Mouse (Mus musculus) C2C12 (cell line): ENCODE results near the gene Endog. TPM values are rescaled to one million over a fixed set of nuclear protein-coding genes. Genes with fewer than 3 reads are reported as not detected.
A peak's percentile ranks its signal among the peaks of the same experiment; 100 is the strongest.
"Not testable (repeated sequence)": the region's sequence is repeated elsewhere in the genome, so short reads cannot be mapped to it uniquely, and the experiment has no call there.

Experiments used
- H3K27me3 ChIP-seq: one replicate; pipeline ENCODE4 v1.6.1; 2011; ENCODE audit not compliant: control insufficient read depth, insufficient read depth, insufficient read length
- H3K36me3 ChIP-seq: one replicate; pipeline ENCODE4 v1.6.1; 2011; ENCODE audit not compliant: control insufficient read depth, insufficient read depth
- H3K4me3 ChIP-seq: one replicate; pipeline ENCODE4 v1.5.1; 2011; ENCODE audit warnings: mild to moderate bottlenecking, control low read depth; ENCODE audit not compliant: poor library complexity, insufficient read depth, severe bottlenecking
- H3K79me2 ChIP-seq: one replicate; pipeline ENCODE4 v1.6.1; 2011; ENCODE audit not compliant: control insufficient read depth, insufficient read depth
- H3K79me3 ChIP-seq: one replicate; pipeline ENCODE4 v1.6.1; 2011; ENCODE audit warnings: low read depth, control low read depth
- H3ac ChIP-seq: one replicate; pipeline ENCODE3; 2011; ENCODE audit warnings: low read depth; ENCODE audit not compliant: control insufficient read depth, insufficient read length
- CEBPB ChIP-seq: IDR thresholded peaks from one replicate; pipeline ENCODE4 v1.6.1; 2011; ENCODE audit warnings: low read depth, mild to moderate bottlenecking, control low read depth, moderate library complexity
- CTCF ChIP-seq: IDR thresholded peaks from one replicate; pipeline ENCODE4 v1.5.1; 2011; ENCODE audit not compliant: control insufficient read depth, insufficient read depth, insufficient read length
- FOSL1 ChIP-seq: IDR thresholded peaks from one replicate; pipeline ENCODE4 v1.8.0; 2011; ENCODE audit warnings: mild to moderate bottlenecking, low read length; ENCODE audit not compliant: poor library complexity, insufficient read depth, severe bottlenecking
- MAX ChIP-seq: IDR thresholded peaks from one replicate; pipeline ENCODE4 v1.6.1; 2011; ENCODE audit warnings: mild to moderate bottlenecking, control low read depth
- MYOD1 ChIP-seq: IDR thresholded peaks from one replicate; pipeline ENCODE4 v1.6.1; 2011; ENCODE audit warnings: low read depth; ENCODE audit not compliant: control insufficient read depth, insufficient read length
- MYOG ChIP-seq: IDR thresholded peaks from one replicate; pipeline ENCODE4 v1.6.1; 2011; ENCODE audit not compliant: control insufficient read depth, insufficient read length; ENCODE audit errors: extremely low read depth
- USF1 ChIP-seq: IDR thresholded peaks from one replicate; pipeline ENCODE4 v1.6.1; 2011; ENCODE audit warnings: low read depth, mild to moderate bottlenecking, control low read depth, moderate library complexity
- polyA plus RNA-seq: library from polyadenylated mRNA; unstranded; fragments of >200 nt; fragmentation: generic; extraction: Trizol; gene quantifications from one replicate; pipeline ENCODE4 v1.2.1, GENCODE M21; 2012; ENCODE audit warnings: missing spikeins

Endog gene
- polyA plus RNA-seq, 1 experiment, result 16.1 TPM

DNA sequence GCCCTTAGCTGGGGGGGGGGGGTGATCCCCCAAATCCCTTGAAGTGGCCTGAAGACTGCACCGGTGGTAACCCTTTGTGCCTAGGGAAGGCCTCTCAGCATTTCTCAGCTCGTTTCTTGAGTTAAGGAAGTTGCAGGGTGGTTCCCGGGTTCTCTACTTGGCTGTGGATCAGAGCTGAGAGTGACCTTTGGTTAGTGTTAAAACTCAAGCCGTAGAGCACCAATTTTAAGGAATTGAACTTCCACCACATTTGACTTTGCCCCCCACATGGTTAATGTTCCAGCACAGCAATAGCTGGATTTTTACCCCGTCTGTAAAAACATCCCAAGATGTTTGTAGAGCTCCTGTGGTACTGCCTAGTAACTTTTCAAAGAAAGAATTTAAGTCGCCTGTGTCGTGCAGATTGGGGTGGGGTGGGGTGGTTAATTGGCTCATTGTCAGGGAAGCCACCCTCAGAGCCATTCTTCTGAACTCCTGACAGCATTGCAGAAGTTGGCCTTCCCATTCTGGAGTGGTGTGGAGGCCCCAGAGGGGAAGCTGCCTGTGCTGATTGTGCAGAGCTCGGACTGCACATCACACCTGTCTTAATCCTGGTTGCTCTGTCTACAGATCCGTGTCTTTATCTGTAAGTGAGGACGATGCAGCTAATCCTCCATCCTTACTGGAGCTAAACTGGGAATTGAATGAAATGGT, 36.2 kb upstream of the Endog start:
- H3K27me3 ChIP-seq, result no peaks in the 10 kb centered on the region
- peaks cover 36% of the 10 kb centered on the region for H3K79me2 ChIP-seq
- TF ChIP-seq CTCF (no peak), MAX (no peak), USF1 (no peak)
- peaks cover 4% of the 10 kb centered on the region for H3K79me3 ChIP-seq
- H3K36me3 ChIP-seq, result peaks cover 22% of the 10 kb centered on the region
- no peak overlapping the region for H3ac ChIP-seq
- H3K4me3 ChIP-seq, result peak overlapping the region; percentile 92

DNA sequence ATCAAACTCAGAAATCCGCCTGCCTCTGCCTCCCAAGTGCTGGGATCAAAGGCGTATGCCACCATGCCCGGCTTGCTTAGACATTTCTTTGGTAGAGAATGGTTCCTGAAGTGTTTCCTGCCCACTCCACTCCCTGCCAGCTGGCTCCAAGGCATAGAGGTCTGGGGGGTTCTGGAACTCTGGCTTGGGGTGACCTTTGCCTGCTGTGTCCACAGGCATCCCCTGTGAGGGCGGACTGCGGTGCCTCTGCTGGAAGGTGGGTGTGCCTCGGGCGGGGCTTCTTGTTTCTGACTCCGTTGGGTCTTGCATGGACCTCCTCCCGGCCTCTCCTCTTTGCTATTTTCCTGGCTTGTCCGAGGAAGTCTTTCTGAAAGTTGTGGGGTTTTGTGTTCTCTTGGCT, 34.8 kb upstream of the Endog start:
- no peak overlapping the region for H3ac ChIP-seq
- peaks cover 36% of the 10 kb centered on the region for H3K36me3 ChIP-seq
- TF ChIP-seq MAX (no peak), CEBPB (no peak), USF1 (no peak)
- H3K79me2 ChIP-seq, result peaks cover 36% of the 10 kb centered on the region
- peaks cover 4% of the 10 kb centered on the region for H3K79me3 ChIP-seq
- H3K27me3 ChIP-seq, result no peaks in the 10 kb centered on the region
- no peak overlapping the region for H3K4me3 ChIP-seq

DNA sequence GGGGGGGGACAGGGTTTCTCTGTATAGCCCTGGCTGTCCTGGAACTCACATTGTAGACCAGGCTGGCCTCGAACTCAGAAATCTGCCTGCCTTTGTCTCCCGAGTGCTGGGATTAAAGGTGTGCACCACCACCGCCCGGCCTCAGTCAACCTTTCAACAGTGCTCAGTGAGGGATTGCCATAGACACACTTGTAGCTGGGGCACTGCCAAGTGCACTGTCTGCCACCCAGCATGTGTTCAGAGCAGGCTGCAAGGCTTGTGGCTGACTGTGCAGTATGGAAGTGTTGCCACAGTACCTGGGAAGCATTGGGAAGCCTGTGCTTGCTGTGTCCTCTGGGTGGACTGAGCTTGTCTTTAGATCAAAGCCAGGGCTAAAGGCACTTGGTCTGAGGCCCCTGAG, 31.3 kb upstream of the Endog start:
- not testable (repeated sequence) for H3K4me3 ChIP-seq
- Histone ChIP-seq H3K79me2 (peaks cover 22% of the 10 kb centered on the region), H3K36me3 (peaks cover 53% of the 10 kb centered on the region)

DNA sequence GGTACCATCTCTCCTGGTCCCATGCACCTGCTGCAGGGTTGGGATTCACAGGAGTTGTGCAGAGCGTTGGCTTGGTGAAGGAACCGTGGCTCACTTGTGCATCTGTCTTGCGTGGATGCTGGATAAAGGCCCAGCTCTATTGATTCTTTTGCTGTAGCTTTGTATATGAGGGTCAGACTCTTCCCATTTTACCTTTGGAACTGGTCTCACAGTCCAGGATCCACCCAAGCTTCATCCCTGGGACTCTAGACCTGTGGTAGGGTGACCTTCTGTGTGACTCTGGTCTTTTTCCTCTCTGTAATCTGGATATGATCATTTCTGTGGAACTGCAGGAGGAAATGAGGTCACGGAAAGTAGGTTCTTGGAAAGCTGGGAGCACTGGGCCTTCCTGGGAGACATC, 26.9 kb upstream of the Endog start:
- H3K27me3 ChIP-seq, result no peaks in the 10 kb centered on the region
- H3K79me2 ChIP-seq, result no peaks in the 10 kb centered on the region
- TF ChIP-seq CTCF (no peak), MAX (no peak), CEBPB (no peak)
- H3K4me3 ChIP-seq, result no peak overlapping the region
- H3K36me3 ChIP-seq, result peaks cover 57% of the 10 kb centered on the region
- H3K79me3 ChIP-seq, result no peaks in the 10 kb centered on the region
- no peak overlapping the region for H3ac ChIP-seq

More for the DNA sequence above, 31.3 kb upstream of the Endog start:
- not testable (repeated sequence) for H3K27me3 ChIP-seq, H3K79me3 ChIP-seq, H3ac ChIP-seq

DNA sequence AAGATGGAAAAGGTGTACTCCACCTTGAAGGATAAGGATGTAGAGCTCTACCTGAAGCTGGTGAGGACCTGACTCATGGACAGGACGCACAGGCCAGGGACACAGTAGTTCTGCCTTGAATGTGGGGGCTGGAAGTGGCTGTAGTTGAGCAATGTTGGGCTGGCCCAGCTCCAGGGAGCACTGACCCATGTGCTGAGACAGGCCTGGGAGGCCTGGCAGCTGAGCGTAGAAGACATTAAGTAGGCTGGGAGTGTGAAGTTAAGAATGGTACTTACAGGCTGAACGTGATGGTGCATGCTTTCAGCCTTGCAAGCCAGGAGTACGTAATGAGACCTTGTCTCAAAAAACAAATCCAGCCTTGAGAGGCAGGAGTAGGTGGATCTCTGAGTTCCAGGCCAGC, 23.8 kb upstream of the Endog start:
- no peak for TF ChIP-seq MYOG
- no peak for TF ChIP-seq USF1
- no peak for TF ChIP-seq FOSL1
- no peak for TF ChIP-seq CTCF
- TF ChIP-seq MAX, result no peak
- TF ChIP-seq CEBPB, result no peak
- no peak for TF ChIP-seq MYOD1
- no peak overlapping the region for H3K4me3 ChIP-seq
- no peaks in the 10 kb centered on the region for H3K27me3 ChIP-seq
- H3K36me3 ChIP-seq, result peaks cover 35% of the 10 kb centered on the region
- no peaks in the 10 kb centered on the region for H3K79me2 ChIP-seq
- H3K79me3 ChIP-seq, result no peaks in the 10 kb centered on the region
- no peak overlapping the region for H3ac ChIP-seq

DNA sequence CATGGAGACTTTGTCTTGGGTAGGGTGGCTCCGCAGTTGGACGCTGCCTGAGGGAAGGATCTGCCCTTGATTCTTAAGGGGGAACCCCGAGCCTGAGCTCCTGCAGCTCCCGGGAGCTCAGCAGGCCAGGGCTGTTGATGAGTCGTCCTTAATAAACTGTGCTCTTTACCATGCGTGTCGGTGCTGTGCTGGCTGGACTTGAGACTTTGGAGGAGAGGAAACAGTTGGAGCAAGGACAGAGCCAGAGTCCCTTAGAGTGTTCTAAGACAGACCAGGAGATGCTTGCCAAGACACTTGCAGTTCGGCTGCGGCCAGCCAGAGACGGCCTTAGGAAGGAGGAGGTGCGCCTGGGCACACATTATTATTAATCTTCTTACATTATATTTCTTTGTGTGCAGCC, 19.5 kb upstream of the Endog start:
- Histone ChIP-seq H3ac (no peak overlapping the region), H3K27me3 (no peaks in the 10 kb centered on the region), H3K79me3 (no peaks in the 10 kb centered on the region), H3K4me3 (no peak overlapping the region), H3K36me3 (peaks cover 13% of the 10 kb centered on the region), H3K79me2 (no peaks in the 10 kb centered on the region)
- TF ChIP-seq FOSL1 (no peak), CTCF (no peak), CEBPB (no peak), USF1 (no peak), MYOD1 (no peak), MYOG (no peak), MAX (no peak)

DNA sequence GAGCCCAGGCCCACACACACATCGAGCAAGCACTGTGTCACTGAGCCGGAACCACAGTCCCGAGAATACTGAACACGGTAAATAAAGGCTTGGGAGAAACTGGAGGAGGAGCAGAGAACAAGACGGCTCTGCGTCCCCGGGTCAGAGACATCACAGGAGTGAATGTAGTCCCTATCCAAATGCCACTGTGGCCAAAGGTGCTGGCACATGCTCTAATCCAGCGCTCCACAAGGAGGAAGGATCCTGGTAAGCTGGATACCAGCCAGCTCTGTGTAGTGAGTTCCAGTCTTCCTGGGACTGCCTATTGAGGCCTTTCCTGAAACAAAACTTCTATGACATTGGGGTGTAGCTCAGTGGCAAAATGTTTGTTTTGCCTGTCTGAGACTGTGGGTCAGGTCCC, 18.7 kb upstream of the Endog start:
- H3ac ChIP-seq, result no peak overlapping the region
- no peak overlapping the region for H3K4me3 ChIP-seq
- TF ChIP-seq MAX (no peak), FOSL1 (no peak), USF1 (no peak), CEBPB (no peak), CTCF (no peak), MYOG (no peak), MYOD1 (no peak)
- H3K79me2 ChIP-seq, result no peaks in the 10 kb centered on the region
- no peaks in the 10 kb centered on the region for H3K27me3 ChIP-seq
- H3K36me3 ChIP-seq, result peaks cover 6% of the 10 kb centered on the region
- no peaks in the 10 kb centered on the region for H3K79me3 ChIP-seq

DNA sequence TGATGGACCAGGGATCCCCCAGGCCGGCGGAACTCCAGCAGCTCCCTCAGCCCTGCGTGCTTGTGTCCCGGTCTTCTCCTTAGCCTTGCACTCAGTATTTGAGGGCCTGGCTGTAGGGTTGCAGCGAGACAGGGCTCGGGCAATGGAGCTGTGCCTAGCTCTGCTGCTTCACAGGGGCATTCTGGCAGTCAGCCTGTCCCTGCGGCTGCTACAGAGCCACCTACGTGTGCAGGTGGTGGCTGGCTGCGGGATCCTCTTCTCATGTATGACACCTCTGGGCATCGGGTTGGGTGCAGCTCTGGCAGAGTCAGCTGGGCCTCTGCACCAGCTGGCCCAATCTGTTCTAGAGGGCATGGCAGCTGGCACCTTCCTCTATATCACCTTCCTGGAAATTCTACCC, 11.4 kb upstream of the Endog start:
- H3K4me3 ChIP-seq, H3K79me3 ChIP-seq, H3ac ChIP-seq, H3K36me3 ChIP-seq, H3K27me3 ChIP-seq, H3K79me2 ChIP-seq: not testable (repeated sequence)
